In the genomic region with DNA sequence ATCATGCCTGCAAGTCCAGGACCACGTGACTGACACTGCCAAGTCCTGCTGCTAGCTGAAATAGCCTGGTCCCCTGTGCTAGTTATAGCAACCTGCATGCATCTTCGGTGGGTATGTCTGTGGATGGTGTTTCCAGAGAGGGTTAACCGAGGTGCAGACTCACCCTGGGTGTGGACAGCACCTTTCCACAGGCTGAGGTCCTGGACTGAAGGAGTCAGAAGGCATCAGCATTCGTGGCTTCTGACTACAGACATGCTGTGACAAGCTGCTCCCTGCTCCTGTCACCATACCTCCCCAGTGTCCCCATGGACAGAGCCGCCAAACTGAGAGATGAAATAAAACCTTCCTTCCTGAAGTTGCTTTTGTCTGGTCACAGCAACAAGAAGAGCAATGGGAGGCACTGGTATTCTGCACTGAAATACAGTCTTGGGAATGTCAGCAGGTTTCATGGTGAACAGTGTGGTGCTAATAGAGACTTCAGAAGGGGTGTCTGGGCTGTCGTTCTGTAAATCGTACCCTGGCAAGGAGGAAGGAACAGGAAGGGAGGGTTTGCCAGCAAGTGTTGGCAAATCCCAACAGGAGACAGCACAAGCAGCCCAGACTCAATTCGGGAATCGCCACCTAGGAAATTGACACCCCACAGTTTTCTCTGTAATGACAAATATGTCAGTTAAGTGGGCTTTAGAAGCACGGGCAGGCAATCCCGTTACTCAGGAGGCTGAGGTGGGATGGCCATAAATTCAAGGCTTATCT, we compare ENCODE assay signal across 31 mouse cellular contexts.
DNase-seq lines count a peak whose midpoint lies in the region; ATAC-seq lines count a peak whose summit lies in the region.
"Had no signal": no experiment of that assay in that cellular context is flagged by ENCODE, and none has a peak within 500 bp of the region (broad histone marks: within the 10 kb centered on the region; RNA-seq: fewer than 3 reads in every experiment).

No protein-coding gene starts in this region.

- no peak overlapping the region for H3K27ac ChIP-seq in limb, embryonic 10.5 days
- H3K27ac ChIP-seq: embryonic facial prominence, embryonic 10.5 days; embryonic facial prominence, embryonic 13.5 days; forebrain, embryonic 13.5 days; gastrocnemius, adult 2 months; heart, adult 2 months; heart, embryonic 15.5 days; hindbrain, embryonic 10.5 days; hindbrain, embryonic 13.5 days had no signal

- no peaks in the 10 kb centered on the region for H3K27me3 ChIP-seq in megakaryocyte, embryonic 14.5 days (replicated peaks)
- H3K27me3 ChIP-seq in limb, embryonic 10.5 days (ENCODE audit: low read depth, poor library complexity, severe bottlenecking), result peaks cover 32% of the 10 kb centered on the region; the same call in 1 of the 2 replicates
- H3K27me3 ChIP-seq: forebrain, embryonic 13.5 days; heart, embryonic 15.5 days; hindbrain, embryonic 13.5 days had no signal

- WGBS in limb, embryonic 10.5 days, result 53% methylated on average over 11 of the region's 11 CpGs

- H3K36me3 ChIP-seq in megakaryocyte, embryonic 14.5 days (replicated peaks; ENCODE audit: low read length), result no peaks in the 10 kb centered on the region
- H3K36me3 ChIP-seq in limb, embryonic 10.5 days, result no peaks in the 10 kb centered on the region
- H3K36me3 ChIP-seq: embryonic facial prominence, embryonic 10.5 days; embryonic facial prominence, embryonic 13.5 days; G1E; heart, embryonic 12.5 days; heart, embryonic 15.5 days; hindbrain, embryonic 10.5 days; hindbrain, embryonic 13.5 days had no signal

- ATAC-seq in megakaryocyte, adult 5-6 weeks (ENCODE audit: poor library complexity, severe bottlenecking), result no peak
- ATAC-seq: forebrain, embryonic 13.5 days; forebrain, postnatal 0 days; hindbrain, embryonic 16.5 days; intestine, postnatal 0 days; Patski had no signal

- H3K9me3 ChIP-seq in megakaryocyte, embryonic 14.5 days, result peaks cover 17% of the 10 kb centered on the region
- H3K9me3 ChIP-seq in limb, embryonic 10.5 days (replicated peaks), result no peaks in the 10 kb centered on the region
- H3K9me3 ChIP-seq: embryonic facial prominence, embryonic 10.5 days; embryonic facial prominence, embryonic 13.5 days; forebrain, embryonic 13.5 days; heart, embryonic 12.5 days; heart, embryonic 15.5 days; hindbrain, embryonic 10.5 days; hindbrain, embryonic 13.5 days had no signal

- peak overlapping the region; percentile 8 for H3K4me3 ChIP-seq in megakaryocyte, embryonic 14.5 days (replicated peaks)
- H3K4me3 ChIP-seq in limb, embryonic 10.5 days, result no peak overlapping the region
- H3K4me3 ChIP-seq: embryonic facial prominence, embryonic 10.5 days; embryonic facial prominence, embryonic 13.5 days; erythroblast, embryonic 14.5 days; forebrain, embryonic 13.5 days; gastrocnemius, adult 2 months; heart, adult 2 months; heart, embryonic 12.5 days; heart, embryonic 15.5 days; hindbrain, embryonic 10.5 days; hindbrain, embryonic 13.5 days had no signal

- no peaks in the 10 kb centered on the region for H3K4me1 ChIP-seq in megakaryocyte, embryonic 14.5 days
- no peaks in the 10 kb centered on the region; the same call in 1 of the 2 replicates for H3K4me1 ChIP-seq in limb, embryonic 10.5 days
- H3K4me1 ChIP-seq: forebrain, embryonic 13.5 days; heart, embryonic 12.5 days; heart, embryonic 15.5 days; hindbrain, embryonic 13.5 days had no signal

- DNase-seq in cerebellum, postnatal 10 days, result peak; percentile 45 to 52
- DNase-seq in cerebellum, postnatal 4 days (ENCODE audit: low spot score in 2 of 2), result no peak
- DNase-seq in heart, adult 11 months, result peak; percentile 67
- no peak for DNase-seq in heart, adult 18-20 months
- peak; percentile 24 for DNase-seq in limb, embryonic 10.5 days (ENCODE audit: low spot score)
- DNase-seq in left cerebral cortex, adult 11 months (ENCODE audit: low spot score), result no peak
- DNase-seq: adrenal gland, postnatal 10 days; adrenal gland, postnatal 36 days; cerebellum, adult 11 months; cerebellum, adult 2 months; embryo, embryonic 11 days; forebrain, postnatal 0 days; gastrocnemius, adult 2 months; gastrocnemius, postnatal 14 days; heart, adult 2 months; heart, postnatal 10 days; heart, postnatal 36 days had no signal

Comparison
In these comparisons a context has a peak if more than half of its experiments do, and no peak if none do; other contexts are left out.
1. DNase-seq: peak in cerebellum, postnatal 10 days (2 of 2), heart, adult 11 months (single experiment) and limb, embryonic 10.5 days (single experiment); none in cerebellum, postnatal 4 days (0 of 2), heart, adult 18-20 months (0 of 2) and left cerebral cortex, adult 11 months (single experiment).